Mouse (Mus musculus) spleen, adult 10 weeks (tissue): ENCODE results near the gene Kif2c. TPM values are rescaled to one million over a fixed set of nuclear protein-coding genes. Genes with fewer than 3 reads are reported as not detected.

Experiments used
- polyA plus RNA-seq: library from polyadenylated mRNA; stranded (reverse); fragments of 350-450 nt; fragmentation: Illumina TruSeq; extraction: RNeasy Lipid Tissue Mini Kit (QIAGEN cat#74804); gene quantifications from one replicate; pipeline ENCODE4 v1.2.3, GENCODE M21; 2015; ENCODE audit warnings: low replicate concordance; ENCODE audit not compliant: insufficient read depth

Gene Kif2c
- polyA plus RNA-seq, result 5.8 TPM

DNA sequence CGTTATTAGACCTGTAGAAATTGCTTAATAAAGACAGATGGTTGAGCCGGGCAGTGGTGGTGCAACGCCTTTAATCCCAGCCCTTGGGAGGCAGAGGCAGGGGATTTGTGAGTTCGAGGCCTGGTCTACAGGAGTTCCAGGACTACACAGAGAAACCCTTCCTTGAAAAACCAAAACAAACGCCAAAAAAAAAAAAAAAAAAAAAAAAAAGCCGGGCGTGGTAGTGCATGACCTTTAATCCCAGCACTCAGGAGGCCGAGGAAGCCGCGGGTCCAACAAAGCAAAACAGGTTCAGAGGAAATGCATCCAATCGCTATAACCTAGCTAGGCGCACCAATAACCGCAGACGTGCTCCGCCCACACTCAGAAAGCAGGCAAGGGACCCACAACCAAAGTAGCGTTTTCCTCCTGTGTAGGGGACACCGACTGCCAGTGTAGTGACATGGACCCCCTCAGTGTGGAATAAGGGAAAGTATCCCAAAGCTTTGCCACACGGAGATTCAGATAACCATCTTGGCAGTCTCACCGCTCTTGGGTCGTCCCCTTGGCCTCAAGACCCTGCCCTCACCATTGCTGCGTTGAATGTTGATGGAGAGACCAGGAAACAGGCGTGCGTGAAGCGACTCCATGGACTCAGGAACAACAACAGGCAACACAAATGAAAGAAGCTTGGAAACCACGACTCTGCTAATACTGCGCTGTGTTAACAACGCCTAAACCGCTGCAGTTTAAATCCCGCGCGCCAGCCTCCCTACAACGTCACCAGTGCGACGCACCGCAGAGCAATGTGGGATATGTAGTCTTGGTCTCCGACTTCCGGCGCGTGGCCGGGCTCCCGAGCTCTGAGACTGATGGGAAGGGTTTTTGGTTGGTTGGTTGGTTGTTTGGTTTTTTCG lies at the start of gene Kif2c:
Kif2c (minus strand) TSS at position 777 of the 896 bp plus-strand sequence.

DNA sequence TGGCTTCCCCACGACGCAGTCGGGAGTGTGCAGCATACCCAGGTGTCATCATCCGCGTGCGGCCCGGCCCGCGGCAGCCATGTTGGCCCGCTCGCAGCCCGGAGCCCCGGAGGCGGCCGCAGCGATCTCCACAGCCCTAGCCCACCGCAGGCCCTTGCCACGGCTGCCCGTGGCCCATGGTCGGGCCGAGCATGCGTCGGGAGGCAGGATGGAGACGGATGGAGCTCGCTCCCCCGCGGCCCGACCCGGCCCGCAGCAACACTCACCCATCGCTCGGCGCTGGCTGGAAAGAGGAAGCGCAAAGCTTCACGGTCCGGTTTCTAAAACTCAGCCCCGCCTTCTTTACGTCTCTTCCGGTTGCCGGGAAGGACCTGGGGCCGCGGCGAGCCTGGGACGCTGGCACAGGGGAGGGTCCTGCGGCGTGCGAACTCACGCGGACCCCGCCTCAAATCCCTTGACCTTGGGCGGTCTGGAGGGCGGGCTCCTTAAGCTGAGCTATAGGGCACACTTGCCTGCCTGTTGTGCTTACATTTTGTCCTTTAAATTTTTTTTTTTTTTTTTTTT lies 26.6 kb downstream of the Kif2c start, which contains the start of gene Rps8:
Rps8 (minus strand) TSS at position 452 of the 564 bp plus-strand sequence.

DNA sequence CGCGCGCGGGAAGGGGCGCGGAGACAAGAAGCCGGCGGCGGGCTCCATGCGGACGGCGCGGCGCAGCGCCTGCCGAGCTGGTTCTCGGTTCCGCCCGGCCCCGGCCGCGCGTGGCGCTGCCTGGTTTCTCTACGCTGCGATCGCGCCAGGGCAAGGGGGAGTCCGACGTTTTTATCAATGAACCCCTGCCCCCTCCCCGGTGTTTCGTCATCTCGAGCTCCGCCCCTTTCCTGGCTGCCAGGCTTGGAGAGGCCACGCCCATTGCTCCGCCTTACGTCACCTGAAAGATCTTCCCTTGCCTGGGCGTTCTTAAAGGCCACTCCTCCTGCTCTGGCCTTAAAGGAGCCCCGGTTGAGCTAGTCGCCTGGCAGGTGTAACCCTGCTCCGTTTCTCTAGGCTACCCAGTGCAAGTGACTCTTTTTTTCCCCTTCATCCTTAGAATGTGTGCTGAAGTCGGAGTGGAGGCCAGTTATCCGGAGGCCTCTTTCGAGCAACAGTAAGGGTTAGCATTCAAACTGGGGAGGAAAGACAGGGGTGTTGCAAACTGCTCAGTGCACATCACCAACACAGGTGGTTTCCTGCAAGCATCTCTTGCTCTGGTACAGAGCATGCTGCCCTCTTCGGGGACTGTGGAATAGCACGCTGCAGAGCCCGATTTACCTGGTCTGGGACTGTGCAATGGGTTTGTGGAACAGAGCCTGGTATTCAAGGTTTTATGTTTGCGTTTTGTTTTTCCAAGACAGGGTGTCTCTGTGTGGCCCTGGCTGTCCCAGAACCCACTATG lies 48.4 kb downstream of the Kif2c start, which contains the start of gene Plk3:
Plk3 (minus strand) TSS at position 147 of the 784 bp plus-strand sequence.

DNA sequence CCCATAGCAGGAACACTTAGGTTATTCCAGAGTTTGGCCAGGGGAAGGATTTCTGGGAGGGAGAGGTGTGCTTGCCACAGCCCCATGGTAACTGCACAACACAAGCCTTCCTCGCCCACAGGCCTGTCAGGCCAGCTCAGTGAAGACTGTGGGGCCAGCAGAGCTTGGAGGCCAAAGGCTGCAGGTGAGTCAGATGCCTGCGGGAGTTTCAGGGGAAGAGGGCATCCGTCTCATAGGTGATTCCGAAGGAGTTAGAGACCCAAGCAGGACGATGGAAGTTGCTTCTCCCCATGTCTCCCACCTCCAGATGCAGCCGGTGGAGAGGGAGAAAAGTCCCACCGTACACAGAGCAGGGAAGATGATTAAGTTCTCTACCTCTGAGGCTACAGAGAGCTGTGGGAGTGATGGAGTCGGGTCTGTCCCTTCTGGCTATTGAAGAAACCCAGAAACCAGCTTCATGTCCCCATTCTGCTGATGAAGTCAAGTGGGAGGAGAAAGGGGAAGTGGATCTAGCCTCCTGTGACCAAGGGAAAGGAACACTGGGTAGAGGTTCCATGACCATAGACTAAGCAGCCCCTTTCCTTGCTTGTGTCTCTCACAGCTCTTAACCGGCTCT lies 55.7 kb downstream of the Kif2c start, which contains the start of gene Tctex1d4:
Tctex1d4 (plus strand) TSS at position 120 of the 616 bp plus-strand sequence.

DNA sequence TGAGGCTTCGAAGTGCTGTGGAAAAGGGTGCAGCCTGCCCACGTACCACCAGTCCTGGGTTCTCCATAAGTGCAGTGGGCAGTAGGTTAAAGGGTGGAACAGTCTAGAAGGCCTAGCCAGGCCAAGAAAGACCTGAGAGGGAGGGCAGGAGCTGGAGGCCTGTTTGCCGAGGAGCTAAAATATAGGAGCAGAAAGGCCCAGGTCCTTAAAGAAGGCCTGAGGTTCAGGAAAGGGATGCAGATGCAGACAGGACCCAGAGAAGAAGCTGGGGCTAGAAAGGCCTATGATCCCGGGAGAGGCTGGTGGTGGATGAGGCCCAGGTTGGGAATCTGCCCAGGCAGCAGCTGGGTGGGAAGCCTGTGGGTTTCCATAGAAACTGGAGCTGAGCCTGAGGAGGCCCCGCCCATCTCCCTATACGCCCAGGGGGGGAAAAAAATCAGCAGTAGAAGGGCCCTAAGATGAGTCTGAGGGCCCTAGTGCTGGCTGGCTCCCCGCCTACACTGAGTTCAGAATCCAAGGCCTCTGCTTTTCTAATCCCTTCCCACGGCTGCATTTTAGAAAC lies 57.0 kb downstream of the Kif2c start, which contains the start of gene Btbd19:
Btbd19 (minus strand) TSS at position 378 of the 562 bp plus-strand sequence.

Other genes starting within 250 kb of the Kif2c start
- 53.6 TPM for gene Urod, start 188.2 kb downstream of the Kif2c start, polyA plus RNA-seq
- gene Hectd3, start 187.3 kb downstream of the Kif2c start, polyA plus RNA-seq, result 21.1 TPM
- gene Eif2b3, start 163.2 kb downstream of the Kif2c start, polyA plus RNA-seq, result 20.9 TPM
- gene Ptch2, start 86.6 kb downstream of the Kif2c start, polyA plus RNA-seq, result not detected
- gene Btbd19, start 56.9 kb downstream of the Kif2c start, polyA plus RNA-seq, result 16.7 TPM
- not detected for gene Tctex1d4, start 55.8 kb downstream of the Kif2c start, polyA plus RNA-seq
- 3.7 TPM for gene Plk3, start 48.7 kb downstream of the Kif2c start, polyA plus RNA-seq
- gene Rps8, start 26.4 kb downstream of the Kif2c start, polyA plus RNA-seq, result 1,371 TPM
- gene Tmem53, start 69.3 kb upstream of the Kif2c start, polyA plus RNA-seq, result 0.86 TPM
- not detected for gene Armh1, start 69.5 kb upstream of the Kif2c start, polyA plus RNA-seq